Mouse (Mus musculus) liver, embryonic 14.5 days (tissue): ENCODE data around the gene Col16a1.

Experiments used
- CTCF ChIP-seq: IDR thresholded peaks from 2 replicates; pipeline ENCODE4 v1.5.1; 2016; ENCODE audit warnings: antibody characterized with exemption, low read depth, control low read depth
- EP300 ChIP-seq: IDR thresholded peaks from 2 replicates; pipeline ENCODE4 v1.6.1; 2016; ENCODE audit warnings: antibody characterized with exemption, low read depth

- TF ChIP-seq CTCF (no peak), EP300 (no peak)
Measured at GRCm38 (mm10) chr4:130133399-130133798, 85.8 kb downstream of the Col16a1 start.
